Mouse (Mus musculus) heart, embryonic 15.5 days (tissue): ENCODE measurements around the gene Mapk9. TPM values are rescaled to one million over a fixed set of nuclear protein-coding genes. Genes with fewer than 3 reads are reported as not detected.
A peak's percentile ranks its signal among the peaks of the same experiment; 100 is the strongest.

ENCODE experiments used
- ATAC-seq: fragments of 200-750 bp; cut with Nextera tagmentation; replicated peaks from 2 replicates; pipeline ENCODE4 v1.8.0; 2017; ENCODE audit warnings: low read depth, moderate TSS enrichment; ENCODE audit not compliant: insufficient number of reproducible peaks, insufficient read depth, low FRiP score
- H3K27ac ChIP-seq: fragments of 300-500 bp; sonication (generic); 2 replicates; pipeline ENCODE4 v1.5.1; 2015; ENCODE audit warnings: mild to moderate bottlenecking, inconsistent platforms
- H3K27me3 ChIP-seq: fragments of 300-500 bp; sonication (generic); 2 replicates; pipeline ENCODE4 v1.6.1; 2015; ENCODE audit warnings: inconsistent platforms
- H3K36me3 ChIP-seq: fragments of 300-500 bp; sonication (generic); 2 replicates; pipeline ENCODE4 v1.6.1; 2015; ENCODE audit warnings: mild to moderate bottlenecking, inconsistent platforms
- H3K4me1 ChIP-seq: fragments of 300-500 bp; sonication (generic); replicated peaks from 2 replicates; pipeline ENCODE4 v1.6.1; 2015; ENCODE audit warnings: inconsistent platforms
- H3K4me2 ChIP-seq: fragments of 300-500 bp; sonication (generic); 2 replicates; pipeline ENCODE4 v1.6.1; 2015; ENCODE audit warnings: inconsistent platforms, mild to moderate bottlenecking, moderate library complexity
- H3K4me3 ChIP-seq: fragments of 300-500 bp; sonication (generic); 2 replicates; pipeline ENCODE4 v1.5.1; 2015; ENCODE audit warnings: mild to moderate bottlenecking, inconsistent platforms
- H3K9ac ChIP-seq: fragments of 300-500 bp; sonication (generic); 2 replicates; pipeline ENCODE4 v1.6.1; 2015; ENCODE audit warnings: mild to moderate bottlenecking, inconsistent platforms
- H3K9me3 ChIP-seq: fragments of 300-500 bp; sonication (generic); replicated peaks from 2 replicates; pipeline ENCODE4 v1.6.1; 2016; ENCODE audit warnings: inconsistent platforms
- WGBS: fragments of 180-500 bp; shearing (Covaris S2); methylation state at CpG from one replicate; pipeline ENCODE4 v1.1.7; 2015; ENCODE audit warnings: mixed read lengths; 5-methylcytosine and 5-hydroxymethylcytosine counted together
- polyA plus RNA-seq: library from polyadenylated mRNA; unstranded; fragments of >200 nt; fragmentation: Nextera tagmentation; extraction: Ambion mirVana; gene quantifications from 2 replicates; pipeline ENCODE4 v1.2.1, GENCODE M21; 2015

The Mapk9 gene
- polyA plus RNA-seq, 1 experiment from 2014 or later: 31.1 TPM

- no peak overlapping the region for H3K4me3 ChIP-seq
- H3K9ac ChIP-seq: no peak overlapping the region
- 86% methylated on average over 2 of the region's 2 CpGs for WGBS
- no peak for ATAC-seq
- no peaks in the 10 kb centered on the region for H3K27me3 ChIP-seq
- no peaks in the 10 kb centered on the region for H3K4me1 ChIP-seq
- H3K9me3 ChIP-seq: no peaks in the 10 kb centered on the region
- H3K36me3 ChIP-seq: no peaks in the 10 kb centered on the region
- no peak overlapping the region for H3K27ac ChIP-seq
- H3K4me2 ChIP-seq: no peak overlapping the region
Measured at GRCm38 (mm10) chr11:49820928-49821327, 25.6 kb upstream of the Mapk9 start.

- Histone ChIP-seq H3K9ac (no peak overlapping the region), H3K9me3 (no peaks in the 10 kb centered on the region), H3K4me2 (no peak overlapping the region), H3K4me3 (no peak overlapping the region), H3K4me1 (no peaks in the 10 kb centered on the region), H3K27ac (no peak overlapping the region), H3K36me3 (no peaks in the 10 kb centered on the region), H3K27me3 (no peaks in the 10 kb centered on the region)
- 87% methylated on average over 2 of the region's 2 CpGs for WGBS
- no peak for ATAC-seq
Measured at GRCm38 (mm10) chr11:49821546-49821945, 25.0 kb upstream of the Mapk9 start.

GRCm38 (mm10) chr11:49822337-49822736 is 24.2 kb upstream of the Mapk9 start:
- no peaks in the 10 kb centered on the region for H3K9me3 ChIP-seq
- H3K4me2 ChIP-seq: no peak overlapping the region
- no peak overlapping the region for H3K4me3 ChIP-seq
- H3K9ac ChIP-seq: no peak overlapping the region
- H3K4me1 ChIP-seq: no peaks in the 10 kb centered on the region
- H3K27me3 ChIP-seq: no peaks in the 10 kb centered on the region
- ATAC-seq: no peak
- 95% methylated on average over 2 of the region's 2 CpGs for WGBS
- H3K36me3 ChIP-seq: 0 out of 2 replicates have a peak, but pooled peaks cover 3% of the 10 kb centered on the region
- H3K27ac ChIP-seq: no peak overlapping the region

GRCm38 (mm10) chr11:49824896-49825295 is 21.7 kb upstream of the Mapk9 start:
- Histone ChIP-seq H3K27ac (no peak overlapping the region), H3K4me1 (peaks cover 8% of the 10 kb centered on the region), H3K4me3 (no peak overlapping the region), H3K4me2 (no peak overlapping the region), H3K9me3 (no peaks in the 10 kb centered on the region), H3K27me3 (no peaks in the 10 kb centered on the region), H3K36me3 (0 out of 2 replicates have a peak, but pooled peaks cover 4% of the 10 kb centered on the region), H3K9ac (no peak overlapping the region)
- ATAC-seq: no peak
- 43% methylated on average over 2 of the region's 2 CpGs for WGBS

GRCm38 (mm10) chr11:49827243-49827642 is 19.3 kb upstream of the Mapk9 start:
- peaks cover 8% of the 10 kb centered on the region for H3K4me1 ChIP-seq
- no peak overlapping the region for H3K4me2 ChIP-seq
- no peak overlapping the region for H3K27ac ChIP-seq
- 59% methylated on average over 6 of the region's 6 CpGs for WGBS
- H3K36me3 ChIP-seq: 0 out of 2 replicates have a peak, but pooled peaks cover 4% of the 10 kb centered on the region
- H3K9ac ChIP-seq: no peak overlapping the region
- no peaks in the 10 kb centered on the region for H3K27me3 ChIP-seq
- no peak overlapping the region for H3K4me3 ChIP-seq
- no peaks in the 10 kb centered on the region for H3K9me3 ChIP-seq
- ATAC-seq: no peak

GRCm38 (mm10) chr11:49829176-49829745 is 17.3 kb upstream of the Mapk9 start:
- 47% methylated on average over 7 of the region's 7 CpGs for WGBS
- Histone ChIP-seq H3K27me3 (no peaks in the 10 kb centered on the region), H3K4me3 (no peak overlapping the region), H3K4me2 (no peak overlapping the region), H3K9me3 (no peaks in the 10 kb centered on the region), H3K9ac (no peak overlapping the region), H3K27ac (peak overlapping the region; percentile 33; the same call in 1 of the 2 replicates), H3K4me1 (peaks cover 8% of the 10 kb centered on the region), H3K36me3 (peaks cover 6% of the 10 kb centered on the region; the same call in 1 of the 2 replicates)
- no peak for ATAC-seq

GRCm38 (mm10) chr11:49831980-49832379 is 14.6 kb upstream of the Mapk9 start:
- Histone ChIP-seq H3K9ac (no peak overlapping the region), H3K4me3 (no peak overlapping the region), H3K27ac (no peak overlapping the region), H3K4me1 (peaks cover 8% of the 10 kb centered on the region), H3K36me3 (peaks cover 13% of the 10 kb centered on the region; the same call in 1 of the 2 replicates), H3K9me3 (no peaks in the 10 kb centered on the region), H3K27me3 (no peaks in the 10 kb centered on the region), H3K4me2 (no peak overlapping the region)
- WGBS: 80% methylated on average over 12 of the region's 12 CpGs
- ATAC-seq: no peak

- ATAC-seq: no peak
- H3K27me3 ChIP-seq: no peaks in the 10 kb centered on the region
- no peak overlapping the region for H3K9ac ChIP-seq
- 72% methylated on average over 5 of the region's 5 CpGs for WGBS
- H3K4me1 ChIP-seq: peaks cover 8% of the 10 kb centered on the region
- no peak overlapping the region for H3K27ac ChIP-seq
- no peak overlapping the region for H3K4me3 ChIP-seq
- no peaks in the 10 kb centered on the region for H3K9me3 ChIP-seq
- peaks cover 9% of the 10 kb centered on the region; the same call in 1 of the 2 replicates for H3K36me3 ChIP-seq
- no peak overlapping the region for H3K4me2 ChIP-seq
Measured at GRCm38 (mm10) chr11:49832962-49833361, 13.6 kb upstream of the Mapk9 start.

GRCm38 (mm10) chr11:49834248-49834647 is 12.3 kb upstream of the Mapk9 start:
- Histone ChIP-seq H3K9ac (no peak overlapping the region), H3K27me3 (no peaks in the 10 kb centered on the region), H3K4me3 (no peak overlapping the region), H3K36me3 (peaks cover 9% of the 10 kb centered on the region; the same call in 1 of the 2 replicates), H3K27ac (no peak overlapping the region), H3K4me1 (peaks cover 5% of the 10 kb centered on the region), H3K4me2 (no peak overlapping the region), H3K9me3 (no peaks in the 10 kb centered on the region)
- WGBS: 83% methylated on average over 6 of the region's 6 CpGs
- no peak for ATAC-seq

GRCm38 (mm10) chr11:49835257-49835956 is 11.1 kb upstream of the Mapk9 start:
- 88% methylated on average over 11 of the region's 11 CpGs for WGBS
- Histone ChIP-seq H3K4me2 (no peak overlapping the region), H3K36me3 (peaks cover 9% of the 10 kb centered on the region; the same call in 1 of the 2 replicates), H3K9ac (no peak overlapping the region), H3K27me3 (no peaks in the 10 kb centered on the region), H3K9me3 (no peaks in the 10 kb centered on the region), H3K27ac (no peak overlapping the region), H3K4me3 (no peak overlapping the region), H3K4me1 (no peaks in the 10 kb centered on the region)
- ATAC-seq: 0 out of 2 replicates have a peak, but pooled peaks have one; percentile 20

- Histone ChIP-seq H3K27ac (no peak overlapping the region), H3K9me3 (no peaks in the 10 kb centered on the region), H3K4me2 (no peak overlapping the region), H3K9ac (no peak overlapping the region), H3K36me3 (peaks cover 9% of the 10 kb centered on the region; the same call in 1 of the 2 replicates), H3K27me3 (no peaks in the 10 kb centered on the region), H3K4me1 (no peaks in the 10 kb centered on the region; the same call in 1 of the 2 replicates), H3K4me3 (no peak overlapping the region)
- 45% methylated on average over 13 of the region's 13 CpGs for WGBS
- no peak for ATAC-seq
Measured at GRCm38 (mm10) chr11:49837717-49838407, 8.7 kb upstream of the Mapk9 start.
